Mouse (Mus musculus) layer of hippocampus, adult 2 months (tissue): ENCODE results near the gene Leng9. TPM values are rescaled to one million over a fixed set of nuclear protein-coding genes. Genes with fewer than 3 reads are reported as not detected.
"Not testable (repeated sequence)": the region's sequence is repeated elsewhere in the genome, so short reads cannot be mapped to it uniquely, and the experiment has no call there.

Source experiments
- DNase-seq, 2 experiments: peaks; one replicate each; pipeline ENCODE4 v3.0.0; 2022; ENCODE audit warnings: low spot score in 2 of 2
- H3K27ac ChIP-seq: fragments of 200-600 bp; 2 replicates; pipeline ENCODE4 v1.8.1; 2022
- H3K4me3 ChIP-seq: fragments of 200-600 bp; 2 replicates; pipeline ENCODE4 v1.8.1; 2022; ENCODE audit warnings: mild to moderate bottlenecking
- CTCF ChIP-seq: fragments of 200-600 bp; conservative IDR thresholded peaks from 2 replicates; pipeline ENCODE4 v1.8.1; 2022; ENCODE audit warnings: antibody characterized with exemption, mild to moderate bottlenecking, moderate library complexity
- long read RNA-seq, 2 experiments: library from polyadenylated mRNA; stranded (forward); transcript quantifications; one replicate each; pipeline ENCODE4 v2.0.0; 2021; ENCODE audit warnings: borderline mapping rate in 2 of 2
- total RNA-seq, 2 experiments: library from RNA; stranded (reverse); gene quantifications; 2 replicates each; pipeline ENCODE4 v1.2.3; 2021

Gene Leng9
- total RNA-seq, result 1 to 10 TPM; 5.6 to 6.6 TPM
- long read RNA-seq, experiment 1, partial matches to known transcripts, result 0 of 4 reads
- long read RNA-seq, experiment 1, other reads (novel, unspliced or antisense), result 0 of 4 reads
- long read RNA-seq, experiment 2, transcript Leng9-201 (1 exons, 2,460 nt), result major isoform, 7 of 7 reads
- long read RNA-seq, experiment 2, partial matches to known transcripts, result 0 of 7 reads
- long read RNA-seq, experiment 2, other reads (novel, unspliced or antisense), result 0 of 7 reads

DNA sequence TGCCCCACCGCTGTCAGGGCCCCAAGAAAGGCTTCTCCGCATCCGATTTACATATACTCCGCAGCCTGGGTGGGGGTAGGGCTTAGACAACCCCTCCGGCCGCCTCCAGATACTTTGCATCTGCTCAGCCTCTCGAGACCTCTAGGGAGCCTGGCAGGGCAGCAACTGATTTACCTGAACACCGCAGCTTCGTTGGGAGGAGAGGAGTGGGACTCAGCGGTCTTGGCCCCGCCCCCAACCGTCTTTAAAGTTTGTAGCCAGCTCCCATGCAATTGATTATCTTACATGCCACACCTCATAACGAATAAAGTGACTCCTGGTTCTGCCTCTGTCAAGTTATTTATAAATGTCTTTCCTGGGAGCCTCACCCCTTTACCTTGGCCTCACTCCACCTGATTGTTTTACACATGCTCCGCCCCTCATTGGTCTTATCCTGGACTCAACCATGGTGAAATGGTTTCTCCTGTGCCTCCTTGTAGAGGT, at the start of gene Leng9:
TSS of gene Leng9 (minus strand) at position 316 of the 483 bp plus-strand sequence.
- no peak for DNase-seq
- no peak for TF ChIP-seq CTCF
- Histone ChIP-seq H3K4me3 (peak within 1 kb of the TSS; percentile 98), H3K27ac (peak within 1 kb of the TSS; percentile 100)

DNA sequence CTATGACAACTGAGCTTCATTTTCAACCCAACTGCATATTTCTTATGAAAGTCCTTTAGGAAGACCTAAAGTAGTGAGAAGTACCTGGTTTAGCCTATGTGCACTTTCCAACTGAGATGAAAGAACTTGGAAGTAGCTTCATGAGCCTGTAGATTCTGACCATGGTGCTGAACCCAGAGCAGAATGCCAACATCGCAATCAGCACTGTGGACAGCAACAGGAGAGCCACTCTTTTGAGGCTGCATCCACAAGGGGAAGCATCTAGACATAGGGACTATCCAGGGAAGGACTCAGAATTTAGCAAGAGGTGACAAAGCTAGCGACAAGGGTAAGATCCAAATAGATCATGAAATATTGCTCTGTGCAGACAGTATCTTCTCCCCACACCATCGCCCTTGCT, 28.3 kb upstream of the Leng9 start:
- H3K27ac ChIP-seq, result no peak overlapping the region
- DNase-seq, result no peak
- H3K4me3 ChIP-seq, result no peak overlapping the region
- no peak for TF ChIP-seq CTCF

DNA sequence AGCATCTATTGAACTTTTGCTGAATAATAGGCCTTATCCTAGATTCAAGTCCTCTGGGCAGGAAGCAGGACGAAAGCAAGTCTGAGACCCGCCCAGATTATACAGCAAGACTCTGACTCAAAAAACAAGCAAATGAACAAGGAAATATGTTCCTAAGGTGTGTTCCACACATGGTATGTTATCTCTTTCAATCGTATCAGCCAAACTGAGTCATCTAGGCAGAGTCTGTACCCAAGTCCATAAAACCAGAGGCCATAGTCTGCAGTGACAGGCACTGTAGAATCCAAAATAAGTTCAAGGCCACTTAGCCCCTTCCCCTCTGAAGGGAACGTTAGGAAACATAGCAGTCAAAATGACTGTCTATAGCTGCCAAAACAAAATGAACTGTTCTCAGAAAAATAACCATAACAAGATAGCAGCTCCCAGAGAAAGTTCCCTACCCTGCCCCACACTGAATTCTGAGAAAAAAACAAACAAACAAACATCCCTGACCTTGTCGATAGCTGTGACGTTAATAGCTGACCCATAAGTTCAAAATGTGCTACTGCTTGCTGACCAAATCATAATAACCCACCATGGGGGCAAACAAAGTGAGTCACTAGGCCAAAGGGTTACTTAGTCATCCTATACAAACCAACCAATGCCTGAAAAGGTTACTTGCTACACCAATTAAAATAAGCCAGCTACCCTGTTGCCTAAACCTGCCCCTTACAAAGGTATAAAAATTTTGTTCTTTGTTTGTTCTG, 20.2 kb upstream of the Leng9 start:
- TF ChIP-seq CTCF, result no peak
- no peak for DNase-seq
- no peak overlapping the region for H3K4me3 ChIP-seq
- H3K27ac ChIP-seq, result no peak overlapping the region

DNA sequence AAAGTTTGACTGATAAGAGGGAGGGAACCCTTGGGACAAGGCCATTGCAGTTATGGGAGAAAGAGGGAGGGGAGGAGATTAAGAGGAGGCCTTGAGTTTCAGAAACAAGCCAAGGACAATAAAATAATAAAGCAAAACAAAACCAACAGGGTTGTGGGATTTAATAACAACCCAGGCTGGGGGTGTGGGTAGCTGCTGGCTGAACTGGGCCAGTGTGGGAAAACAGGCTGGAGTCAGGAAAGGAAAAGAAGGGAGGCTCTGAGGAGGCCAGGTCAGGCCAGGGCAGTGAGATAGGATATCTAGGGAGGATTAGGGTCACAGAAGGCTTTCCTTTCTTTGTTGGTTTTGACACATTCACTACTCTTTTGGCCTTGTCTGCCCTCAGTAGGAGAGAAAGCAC, 16.9 kb upstream of the Leng9 start:
- no peak overlapping the region for H3K4me3 ChIP-seq
- no peak for TF ChIP-seq CTCF
- no peak overlapping the region for H3K27ac ChIP-seq
- no peak for DNase-seq

DNA sequence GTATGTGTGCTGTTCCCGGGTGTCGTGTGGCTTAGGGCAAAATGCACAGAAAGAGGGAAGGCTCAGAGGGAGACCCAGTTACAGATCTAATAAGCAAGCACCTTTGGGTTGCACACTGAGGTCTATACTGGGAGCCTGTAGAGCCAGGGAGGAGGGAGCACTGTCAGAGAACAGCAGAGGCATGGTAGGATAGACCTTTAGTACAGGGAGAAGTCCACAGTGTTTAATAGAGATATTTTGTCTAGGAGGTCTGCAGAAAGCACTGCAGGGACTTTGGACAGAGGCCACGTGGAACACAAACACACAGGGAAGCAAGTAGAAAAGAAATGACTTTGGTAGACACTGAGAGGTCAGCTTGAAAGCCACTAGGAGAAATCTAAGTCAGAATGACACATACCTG, 15.1 kb upstream of the Leng9 start:
- Histone ChIP-seq H3K4me3 (no peak overlapping the region), H3K27ac (no peak overlapping the region)
- no peak for TF ChIP-seq CTCF
- no peak for DNase-seq

DNA sequence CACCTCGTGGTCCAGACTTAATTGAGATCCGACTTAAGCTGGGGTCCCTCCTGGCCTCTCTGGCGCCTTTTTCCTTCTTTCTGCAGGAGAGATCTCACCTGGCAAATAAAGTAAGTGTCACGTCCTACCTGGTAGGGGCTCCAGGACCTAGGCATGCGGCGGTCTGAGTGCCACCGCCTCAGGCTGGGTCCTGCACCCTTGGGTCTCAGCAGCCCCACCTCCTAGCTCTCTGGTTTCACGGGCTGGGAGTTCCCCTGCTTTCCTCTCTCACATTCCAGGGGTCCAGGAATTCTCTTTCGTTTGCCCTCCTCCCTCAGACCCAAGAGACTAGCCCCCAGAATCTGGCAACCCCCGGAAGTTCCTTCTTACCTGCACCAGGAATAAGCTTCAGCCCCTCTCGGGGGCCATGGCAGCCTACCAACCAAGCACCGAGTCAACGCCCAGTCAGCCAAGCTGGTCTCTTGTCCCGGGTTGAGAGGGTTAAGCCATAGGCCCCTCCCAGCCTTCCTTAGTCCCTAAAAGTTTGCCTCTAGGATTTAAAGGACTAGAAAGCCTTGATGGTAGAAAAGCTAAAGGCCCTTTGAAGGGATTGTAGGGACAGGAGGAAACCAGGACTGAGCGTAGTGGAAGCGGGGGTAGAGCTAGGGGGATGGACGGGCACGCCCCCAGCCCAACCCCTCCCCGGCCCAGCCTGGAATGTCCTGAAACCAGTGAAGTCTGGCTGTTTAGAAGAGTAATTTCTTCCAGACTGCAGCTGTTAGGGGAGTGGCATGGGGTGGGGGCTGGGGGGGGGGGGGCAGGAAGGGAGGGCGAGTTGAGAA, 14.1 kb upstream of the Leng9 start, which contains the start of gene Cdc42ep5:
TSS of gene Cdc42ep5 (minus strand) at position 771 of the 821 bp plus-strand sequence.
- no peak for TF ChIP-seq CTCF
- Histone ChIP-seq H3K4me3 (peak within 1 kb of the TSS; percentile 43), H3K27ac (peak within 1 kb of the TSS; percentile 28; the same call in 1 of the 2 replicates)
- no peak for DNase-seq

DNA sequence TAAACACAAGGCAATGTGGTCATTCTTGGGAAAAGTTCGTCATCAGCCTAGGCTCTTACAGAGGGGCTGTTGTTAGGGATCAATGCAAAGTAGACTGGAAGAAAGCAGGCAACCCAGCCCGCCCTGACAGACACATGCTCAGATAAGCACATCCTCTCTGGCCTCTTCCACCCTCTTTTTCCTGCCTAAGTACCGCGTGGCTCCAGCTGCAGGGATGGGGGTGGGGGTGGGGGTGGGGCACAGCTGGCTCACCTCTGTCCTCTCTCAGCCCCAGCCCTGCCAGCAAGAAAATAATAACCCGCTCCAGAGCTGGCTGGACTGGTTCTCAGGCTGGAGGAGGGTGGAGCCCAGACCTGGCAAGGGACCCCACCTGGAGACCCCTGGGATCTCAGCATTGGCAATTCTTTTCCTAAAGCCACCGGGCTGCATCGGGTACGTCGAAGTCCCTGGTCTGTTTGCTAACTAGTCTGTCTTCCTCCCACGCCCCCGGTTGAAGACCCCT, 13.4 kb upstream of the Leng9 start:
- no peak for TF ChIP-seq CTCF
- H3K27ac ChIP-seq, result peak overlapping the region; percentile 28; the same call in 1 of the 2 replicates
- H3K4me3 ChIP-seq, result peak overlapping the region; percentile 43; the same call in 1 of the 2 replicates
- DNase-seq, result no peak

DNA sequence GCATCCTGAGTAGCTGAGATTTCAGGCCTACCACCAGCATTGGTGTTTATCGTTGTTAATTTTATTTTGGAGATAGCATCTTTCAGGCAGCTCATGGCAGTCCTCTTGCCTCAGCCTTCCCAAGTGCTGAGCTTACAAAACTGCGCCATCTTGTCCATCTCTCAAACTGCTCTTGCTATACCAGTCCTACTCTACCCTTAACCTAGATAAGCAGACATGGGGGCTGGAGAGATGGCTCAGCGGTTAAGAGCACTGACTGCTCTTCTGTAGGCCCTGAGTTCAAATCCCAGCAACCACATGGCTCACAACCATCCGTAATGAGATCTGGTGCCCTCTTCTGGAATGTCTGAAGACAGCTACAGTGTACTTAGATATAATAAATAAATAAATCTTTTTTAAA, 11.4 kb upstream of the Leng9 start:
- TF ChIP-seq CTCF, result peak; percentile 36
- not testable (repeated sequence) for H3K27ac ChIP-seq, DNase-seq, H3K4me3 ChIP-seq

DNA sequence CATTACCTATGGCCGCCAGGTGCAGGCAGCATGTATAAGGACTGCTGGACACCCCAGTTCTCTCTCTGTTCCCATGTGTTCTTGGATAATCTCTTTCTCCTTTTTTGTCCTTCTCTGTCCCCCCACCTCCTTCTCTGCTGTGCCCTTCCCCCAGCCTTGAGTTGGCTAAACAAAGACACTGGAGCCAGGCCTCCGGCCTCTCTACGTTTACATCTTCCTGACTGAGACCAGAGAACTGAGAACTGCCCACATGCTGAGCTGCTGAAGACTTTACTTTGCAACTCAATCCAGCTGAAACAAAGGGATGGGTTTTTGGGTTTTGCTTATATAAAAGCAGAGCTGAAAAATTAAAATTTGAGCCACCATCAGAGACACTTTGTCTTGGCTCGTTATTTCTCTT, 4.8 kb upstream of the Leng9 start:
- H3K4me3 ChIP-seq, result no peak overlapping the region
- H3K27ac ChIP-seq, result no peak overlapping the region
- no peak for TF ChIP-seq CTCF
- DNase-seq, result no peak

DNA sequence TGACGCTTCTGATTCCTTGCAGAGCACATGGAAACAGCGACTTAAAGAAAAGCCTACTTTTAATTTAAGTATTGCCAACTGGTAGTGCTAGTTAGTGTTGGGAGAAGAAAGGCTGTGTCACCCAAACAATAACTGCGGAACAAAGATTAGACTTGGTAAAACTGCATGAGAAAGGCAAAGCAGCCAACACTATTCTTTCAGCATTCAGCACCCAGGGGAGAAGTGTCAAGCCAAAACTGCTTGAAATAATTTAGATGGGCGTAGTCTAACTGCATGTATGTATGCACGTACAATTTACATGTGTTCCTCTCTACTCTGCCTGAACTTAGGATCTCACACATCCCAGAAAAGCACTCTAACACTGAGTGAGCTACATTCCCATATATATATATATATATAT, 4.2 kb upstream of the Leng9 start:
- no peak for DNase-seq
- no peak for TF ChIP-seq CTCF
- H3K27ac ChIP-seq, result no peak overlapping the region
- no peak overlapping the region for H3K4me3 ChIP-seq

DNA sequence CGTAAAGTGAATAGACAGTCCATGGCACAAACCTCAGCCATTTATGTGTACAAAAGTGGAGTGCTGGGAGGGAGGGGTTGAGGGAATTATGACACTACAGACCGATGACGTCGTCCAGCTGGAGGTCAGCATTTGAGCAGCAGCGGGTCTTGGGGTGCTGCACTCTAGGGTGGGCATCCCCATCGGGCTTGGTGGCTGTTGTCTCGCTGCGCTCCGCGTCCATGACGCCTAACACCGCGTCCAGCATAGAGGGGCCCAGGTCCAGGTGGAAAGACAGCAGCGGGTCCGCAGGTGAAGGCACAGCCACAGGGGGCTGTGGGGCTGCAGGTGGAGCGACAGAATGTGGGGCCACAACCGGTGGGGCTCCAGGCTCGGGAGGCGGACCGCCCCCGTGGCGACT, 1.1 kb upstream of the Leng9 start:
- DNase-seq, result no peak
- no peak overlapping the region for H3K27ac ChIP-seq
- no peak for TF ChIP-seq CTCF
- H3K4me3 ChIP-seq, result peak overlapping the region; percentile 98

DNA sequence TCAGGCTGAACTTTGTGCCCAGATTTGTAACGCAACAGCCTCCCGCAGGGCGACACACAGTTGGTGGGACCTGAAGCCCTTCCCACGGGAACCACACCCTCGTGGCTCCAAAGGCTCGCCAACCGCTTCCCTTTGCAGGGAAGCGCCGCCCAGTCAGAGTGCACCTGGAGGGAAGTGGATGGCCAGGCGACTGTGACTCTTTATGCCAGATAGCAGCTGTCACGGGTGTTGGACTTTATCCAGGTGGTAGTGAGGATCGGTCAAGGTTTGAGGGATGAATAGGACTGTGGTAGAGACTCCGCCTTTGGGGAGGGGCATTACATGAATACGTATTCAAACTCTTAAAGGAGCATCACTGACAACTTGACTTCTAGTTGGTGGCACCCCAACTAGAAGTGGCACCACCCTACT, 642 bp upstream of the Leng9 start:
- Histone ChIP-seq H3K4me3 (peak overlapping the region; percentile 98), H3K27ac (peak overlapping the region; percentile 43; the same call in 1 of the 2 replicates)
- no peak for TF ChIP-seq CTCF
- DNase-seq, result no peak
